Mouse (Mus musculus) kidney, adult 2 months (tissue): Measurements from ENCODE around the gene B3gntl1.

Source experiments
- CTCF ChIP-seq: fragments of 200-500 bp; conservative IDR thresholded peaks from 2 replicates; pipeline ENCODE4 v1.5.1; 2011; ENCODE audit warnings: low read depth, mild to moderate bottlenecking, control low read depth, low read length, moderate library complexity, mixed read lengths; ENCODE audit not compliant: insufficient read depth, insufficient read length
- POLR2A ChIP-seq: fragments of 200-500 bp; IDR thresholded peaks from one replicate; pipeline ENCODE4 v1.6.1; 2011; ENCODE audit warnings: low read depth, low read length, control low read depth

DNA sequence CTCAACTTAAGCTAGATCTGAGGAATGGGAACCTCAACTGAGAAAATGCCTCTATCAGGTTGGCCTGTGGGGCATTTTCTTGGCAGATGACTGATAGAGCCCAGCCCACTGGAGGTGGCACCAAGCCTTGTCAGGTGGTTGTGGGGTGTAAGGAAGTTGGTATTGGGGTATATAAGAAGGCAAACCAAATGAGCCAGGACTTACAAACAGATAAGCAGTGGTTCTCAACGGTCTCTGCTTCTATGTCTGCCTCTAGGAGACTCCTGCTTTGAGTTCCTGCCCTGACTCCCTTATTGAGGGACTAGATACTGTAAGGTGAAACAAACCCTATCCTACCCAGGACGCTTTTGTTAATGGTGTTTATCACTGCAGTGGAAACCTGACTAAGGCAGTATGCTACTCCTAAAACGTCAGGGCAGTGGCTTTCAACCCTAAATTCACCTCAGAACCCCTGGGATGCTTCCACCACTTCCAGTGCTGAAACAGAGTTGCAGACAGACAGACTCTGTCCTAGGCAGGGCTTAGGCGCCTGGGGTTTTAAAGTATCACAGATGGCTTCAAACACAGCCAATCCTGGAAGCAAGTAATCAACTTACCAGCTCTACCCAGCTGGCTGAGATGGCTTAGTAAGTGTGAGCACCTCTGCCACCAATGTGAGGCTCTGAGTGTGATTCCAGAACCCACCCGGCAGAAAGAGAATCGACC is 17.0 kb downstream of the B3gntl1 start:
- TF ChIP-seq CTCF (no peak), POLR2A (no peak)
